Mouse (Mus musculus) limb, embryonic 13.5 days (tissue): ENCODE data around the gene Tmtc1. TPM values are rescaled to one million over a fixed set of nuclear protein-coding genes. Genes with fewer than 3 reads are reported as not detected.
A peak's percentile ranks its signal among the peaks of the same experiment; 100 is the strongest.

ENCODE experiments used
- ATAC-seq: fragments of 200-750 bp; cut with Nextera tagmentation; 2 replicates; pipeline ENCODE4 v1.8.0; 2017; ENCODE audit warnings: low read depth, moderate number of reproducible peaks, moderate TSS enrichment; ENCODE audit not compliant: low FRiP score
- H3K27ac ChIP-seq: fragments of 300-500 bp; sonication (generic); 2 replicates; pipeline ENCODE4 v1.5.1; 2015; ENCODE audit warnings: inconsistent platforms, mild to moderate bottlenecking, moderate library complexity
- H3K27me3 ChIP-seq: fragments of 300-500 bp; sonication (generic); 2 replicates; pipeline ENCODE4 v1.6.1; 2015; ENCODE audit warnings: mild to moderate bottlenecking, inconsistent platforms
- H3K36me3 ChIP-seq: fragments of 300-500 bp; sonication (generic); 2 replicates; pipeline ENCODE4 v1.6.1; 2015; ENCODE audit warnings: inconsistent platforms, mild to moderate bottlenecking, moderate library complexity
- H3K4me1 ChIP-seq: fragments of 300-500 bp; sonication (generic); 2 replicates; pipeline ENCODE4 v1.6.1; 2015; ENCODE audit warnings: inconsistent platforms
- H3K4me2 ChIP-seq: fragments of 300-500 bp; sonication (generic); replicated peaks from 2 replicates; pipeline ENCODE4 v1.6.1; 2015; ENCODE audit warnings: inconsistent platforms, mild to moderate bottlenecking, moderate library complexity
- H3K4me3 ChIP-seq: fragments of 300-500 bp; sonication (generic); 2 replicates; pipeline ENCODE4 v1.5.1; 2015; ENCODE audit warnings: moderate library complexity, mild to moderate bottlenecking, inconsistent platforms
- H3K9ac ChIP-seq: fragments of 300-500 bp; sonication (generic); 2 replicates; pipeline ENCODE4 v1.6.1; 2015; ENCODE audit warnings: mild to moderate bottlenecking, inconsistent platforms
- H3K9me3 ChIP-seq: fragments of 300-500 bp; sonication (generic); 2 replicates; pipeline ENCODE4 v1.6.1; 2016; ENCODE audit warnings: inconsistent platforms
- WGBS: fragments of 180-500 bp; shearing (Covaris S2); methylation state at CpG from one replicate; pipeline ENCODE4 v1.1.7; 2015; 5-methylcytosine and 5-hydroxymethylcytosine counted together
- polyA plus RNA-seq: library from polyadenylated mRNA; unstranded; fragments of >200 nt; fragmentation: Nextera tagmentation; extraction: Ambion mirVana; gene quantifications from 2 replicates; pipeline ENCODE4 v1.2.1, GENCODE M21; 2015

The Tmtc1 gene
- polyA plus RNA-seq, result 1.1 and 1.2 TPM in 2 replicates

- H3K4me3 ChIP-seq, result peak within 1 kb of the TSS; percentile 75
- peaks cover 3% of the 10 kb centered on the region; the same call in 1 of the 2 replicates for H3K9me3 ChIP-seq
- peaks cover 58% of the 10 kb centered on the region for H3K27me3 ChIP-seq
- peaks cover 33% of the 10 kb centered on the region for H3K4me1 ChIP-seq
- no peaks in the 10 kb centered on the region for H3K36me3 ChIP-seq
- H3K27ac ChIP-seq, result no peak within 1 kb of the TSS
- peak within 1 kb of the TSS; percentile 77 for H3K9ac ChIP-seq
- H3K4me2 ChIP-seq, result peak within 1 kb of the TSS; percentile 94
- ATAC-seq, result peak; percentile 70
- WGBS, result under 1% methylated on average over 81 of the region's 99 CpGs
Observed at GRCm38 (mm10) chr6:148443726-148444701, at the start of gene Tmtc1. Gene Tmtc1 (minus strand): TSS chr6:148444389.

- WGBS, result 71% methylated on average over 5 of the region's 5 CpGs
- Histone ChIP-seq H3K36me3 (no peaks in the 10 kb centered on the region), H3K27me3 (no peaks in the 10 kb centered on the region), H3K4me1 (no peaks in the 10 kb centered on the region), H3K9ac (no peak overlapping the region), H3K9me3 (no peaks in the 10 kb centered on the region), H3K4me2 (no peak overlapping the region), H3K27ac (no peak overlapping the region), H3K4me3 (no peak overlapping the region)
- no peak for ATAC-seq
Observed at GRCm38 (mm10) chr6:148491849-148492248, 47.7 kb upstream of the Tmtc1 start.

- 64% methylated on average over 3 of the region's 3 CpGs for WGBS
- no peak overlapping the region for H3K4me3 ChIP-seq
Observed at GRCm38 (mm10) chr6:148486756-148487155, 42.6 kb upstream of the Tmtc1 start.

GRCm38 (mm10) chr6:148481894-148482293, 37.7 kb upstream of the Tmtc1 start:
- no peaks in the 10 kb centered on the region for H3K36me3 ChIP-seq
- no peak overlapping the region for H3K4me3 ChIP-seq
- H3K9me3 ChIP-seq, result no peaks in the 10 kb centered on the region
- H3K27ac ChIP-seq, result no peak overlapping the region
- no peak overlapping the region for H3K9ac ChIP-seq
- no peak overlapping the region for H3K4me2 ChIP-seq
- ATAC-seq, result no peak
- no peaks in the 10 kb centered on the region for H3K27me3 ChIP-seq
- H3K4me1 ChIP-seq, result no peaks in the 10 kb centered on the region

More at GRCm38 (mm10) chr6:148486756-148487155, 42.6 kb upstream of the Tmtc1 start:
- Histone ChIP-seq H3K4me2 (no peak overlapping the region), H3K36me3 (no peaks in the 10 kb centered on the region), H3K9ac (no peak overlapping the region), H3K27me3 (no peaks in the 10 kb centered on the region), H3K27ac (no peak overlapping the region), H3K9me3 (no peaks in the 10 kb centered on the region), H3K4me1 (no peaks in the 10 kb centered on the region)
- ATAC-seq, result no peak

- H3K9ac ChIP-seq, result no peak overlapping the region
- H3K4me1 ChIP-seq, result no peaks in the 10 kb centered on the region
- no peak for ATAC-seq
- H3K27me3 ChIP-seq, result no peaks in the 10 kb centered on the region
- H3K9me3 ChIP-seq, result no peaks in the 10 kb centered on the region
- H3K4me3 ChIP-seq, result no peak overlapping the region
- H3K4me2 ChIP-seq, result no peak overlapping the region
- H3K27ac ChIP-seq, result no peak overlapping the region
- WGBS, result 50% methylated on average over 2 of the region's 2 CpGs
- H3K36me3 ChIP-seq, result no peaks in the 10 kb centered on the region
Observed at GRCm38 (mm10) chr6:148479671-148480237, 35.6 kb upstream of the Tmtc1 start.

GRCm38 (mm10) chr6:148478350-148478749, 34.2 kb upstream of the Tmtc1 start:
- no peaks in the 10 kb centered on the region for H3K27me3 ChIP-seq
- H3K27ac ChIP-seq, result no peak overlapping the region
- ATAC-seq, result no peak
- no peak overlapping the region for H3K4me2 ChIP-seq
- H3K36me3 ChIP-seq, result no peaks in the 10 kb centered on the region
- 80% methylated on average over 6 of the region's 6 CpGs for WGBS
- H3K4me3 ChIP-seq, result no peak overlapping the region
- no peaks in the 10 kb centered on the region for H3K9me3 ChIP-seq
- H3K4me1 ChIP-seq, result no peaks in the 10 kb centered on the region
- H3K9ac ChIP-seq, result no peak overlapping the region

- Histone ChIP-seq H3K9ac (no peak overlapping the region), H3K4me3 (no peak overlapping the region), H3K4me1 (peaks cover 10% of the 10 kb centered on the region), H3K9me3 (no peaks in the 10 kb centered on the region), H3K27ac (no peak overlapping the region), H3K36me3 (no peaks in the 10 kb centered on the region), H3K27me3 (no peaks in the 10 kb centered on the region), H3K4me2 (no peak overlapping the region)
- WGBS, result 93% methylated on average over 3 of the region's 3 CpGs
- no peak for ATAC-seq
Observed at GRCm38 (mm10) chr6:148472289-148472688, 28.1 kb upstream of the Tmtc1 start.

GRCm38 (mm10) chr6:148467924-148468389, 23.8 kb upstream of the Tmtc1 start:
- peaks cover 12% of the 10 kb centered on the region for H3K4me1 ChIP-seq
- H3K4me3 ChIP-seq, result no peak overlapping the region
- ATAC-seq, result peak; percentile 63
- peaks cover 4% of the 10 kb centered on the region for H3K9me3 ChIP-seq
- WGBS, result 27% methylated on average over 2 of the region's 2 CpGs
- no peak overlapping the region for H3K27ac ChIP-seq
- no peak overlapping the region for H3K4me2 ChIP-seq
- H3K36me3 ChIP-seq, result no peaks in the 10 kb centered on the region
- H3K27me3 ChIP-seq, result no peaks in the 10 kb centered on the region
- H3K9ac ChIP-seq, result no peak overlapping the region

- Histone ChIP-seq H3K4me3 (no peak overlapping the region), H3K4me2 (no peak overlapping the region), H3K9me3 (peaks cover 4% of the 10 kb centered on the region), H3K27me3 (no peaks in the 10 kb centered on the region), H3K36me3 (no peaks in the 10 kb centered on the region), H3K27ac (no peak overlapping the region), H3K9ac (no peak overlapping the region), H3K4me1 (peaks cover 12% of the 10 kb centered on the region)
- peak; percentile 72 for ATAC-seq
- WGBS, result 12% methylated on average over 3 of the region's 3 CpGs
Observed at GRCm38 (mm10) chr6:148467170-148467921, 23.2 kb upstream of the Tmtc1 start.

GRCm38 (mm10) chr6:148459636-148460035, 15.4 kb upstream of the Tmtc1 start:
- no peak overlapping the region for H3K27ac ChIP-seq
- H3K27me3 ChIP-seq, result no peaks in the 10 kb centered on the region
- WGBS, result 72% methylated on average over 3 of the region's 3 CpGs
- H3K9ac ChIP-seq, result no peak overlapping the region
- no peaks in the 10 kb centered on the region for H3K36me3 ChIP-seq
- H3K4me2 ChIP-seq, result no peak overlapping the region
- no peaks in the 10 kb centered on the region for H3K4me1 ChIP-seq
- ATAC-seq, result no peak
- H3K9me3 ChIP-seq, result peaks cover 7% of the 10 kb centered on the region; the same call in 1 of the 2 replicates
- H3K4me3 ChIP-seq, result no peak overlapping the region

GRCm38 (mm10) chr6:148455470-148455869, 11.3 kb upstream of the Tmtc1 start:
- no peak for ATAC-seq
- Histone ChIP-seq H3K9me3 (peaks cover 7% of the 10 kb centered on the region; the same call in 1 of the 2 replicates), H3K4me3 (no peak overlapping the region), H3K27ac (no peak overlapping the region), H3K27me3 (no peaks in the 10 kb centered on the region), H3K9ac (no peak overlapping the region), H3K4me1 (no peaks in the 10 kb centered on the region), H3K4me2 (no peak overlapping the region), H3K36me3 (no peaks in the 10 kb centered on the region)
- WGBS, result 77% methylated on average over 4 of the region's 4 CpGs

- Histone ChIP-seq H3K4me3 (no peak overlapping the region), H3K4me1 (no peaks in the 10 kb centered on the region), H3K4me2 (no peak overlapping the region), H3K27me3 (no peaks in the 10 kb centered on the region), H3K36me3 (no peaks in the 10 kb centered on the region), H3K9ac (no peak overlapping the region), H3K9me3 (peaks cover 7% of the 10 kb centered on the region; the same call in 1 of the 2 replicates), H3K27ac (no peak overlapping the region)
- ATAC-seq, result no peak
- 50% methylated on average over 2 of the region's 2 CpGs for WGBS
Observed at GRCm38 (mm10) chr6:148454740-148455139, 10.6 kb upstream of the Tmtc1 start.
